Mouse (Mus musculus) lung, postnatal 0 days (tissue): ENCODE results near the gene Farp1. TPM values are rescaled to one million over a fixed set of nuclear protein-coding genes. Genes with fewer than 3 reads are reported as not detected.

ENCODE experiments used
- ATAC-seq: fragments of 200-750 bp; cut with Nextera tagmentation; 2 replicates; pipeline ENCODE4 v1.8.0; 2017; ENCODE audit warnings: moderate library complexity
- DNase-seq: peaks from one replicate; pipeline ENCODE4 v3.0.0-alpha.2; 2016; ENCODE audit warnings: low spot score
- H3K27ac ChIP-seq: fragments of 300-500 bp; sonication (generic); 2 replicates; pipeline ENCODE4 v1.5.1; 2014; ENCODE audit warnings: antibody characterized with exemption, mild to moderate bottlenecking, low read length, mixed read lengths
- H3K27me3 ChIP-seq: fragments of 300-500 bp; sonication (generic); replicated peaks from 2 replicates; pipeline ENCODE4 v1.6.1; 2014; ENCODE audit warnings: low read length, mixed read lengths; ENCODE audit not compliant: insufficient read depth
- H3K36me3 ChIP-seq: fragments of 300-500 bp; sonication (generic); 2 replicates; pipeline ENCODE4 v1.6.1; 2014; ENCODE audit warnings: low read length, mixed read lengths; ENCODE audit not compliant: insufficient read depth
- H3K4me1 ChIP-seq: fragments of 300-500 bp; sonication (generic); 2 replicates; pipeline ENCODE4 v1.6.1; 2014; ENCODE audit warnings: antibody characterized with exemption, low read depth, low read length, mixed read lengths; ENCODE audit not compliant: insufficient read depth
- H3K4me2 ChIP-seq: fragments of 300-500 bp; sonication (generic); replicated peaks from 2 replicates; pipeline ENCODE4 v1.6.1; 2014; ENCODE audit warnings: low read depth, mild to moderate bottlenecking, low read length, moderate library complexity, mixed read lengths
- H3K4me3 ChIP-seq: fragments of 300-500 bp; sonication (generic); 2 replicates; pipeline ENCODE4 v1.5.1; 2014; ENCODE audit warnings: low read depth, low read length
- H3K9ac ChIP-seq: fragments of 300-500 bp; sonication (generic); replicated peaks from 2 replicates; pipeline ENCODE4 v1.6.1; 2014; ENCODE audit warnings: low read depth, mild to moderate bottlenecking
- H3K9me3 ChIP-seq: fragments of 300-500 bp; sonication (generic); 2 replicates; pipeline ENCODE4 v1.6.1; 2016; ENCODE audit warnings: low read length, mixed read lengths
- CTCF ChIP-seq: IDR thresholded peaks from 2 replicates; pipeline ENCODE4 v1.5.1; 2016; ENCODE audit warnings: antibody characterized with exemption, mild to moderate bottlenecking
- EP300 ChIP-seq: IDR thresholded peaks from 2 replicates; pipeline ENCODE4 v1.6.1; 2016; ENCODE audit warnings: antibody characterized with exemption, mild to moderate bottlenecking, control low read depth
- WGBS: fragments of 180-500 bp; shearing (Covaris S2); extraction: QIAGEN DNeasy Blood & Tissue Kit; methylation state at CpG from one replicate; pipeline ENCODE4 v1.1.7; 2014; 5-methylcytosine and 5-hydroxymethylcytosine counted together
- polyA plus RNA-seq: library from polyadenylated mRNA; unstranded; fragments of >200 nt; fragmentation: Nextera tagmentation; extraction: Ambion mirVana; gene quantifications from 2 replicates; pipeline ENCODE4 v1.2.1, GENCODE M21; 2015

Gene Farp1
- 17.9 TPM in 2 replicates for polyA plus RNA-seq

- Histone ChIP-seq H3K4me3 (peak within 1 kb of the TSS; percentile 86), H3K9ac (peak within 1 kb of the TSS; percentile 90), H3K4me2 (peak within 1 kb of the TSS; percentile 55), H3K4me1 (no peaks in the 10 kb centered on the region; the same call in 1 of the 2 replicates), H3K27me3 (no peaks in the 10 kb centered on the region), H3K36me3 (no peaks in the 10 kb centered on the region), H3K9me3 (no peaks in the 10 kb centered on the region), H3K27ac (peak within 1 kb of the TSS; percentile 86)
- TF ChIP-seq EP300, result 0 out of 2 replicates have a peak, but pooled peaks have one; percentile 37
- peak; percentile 92 for TF ChIP-seq CTCF
- ATAC-seq (peak; percentile 97), DNase-seq (peak; percentile 93)
- 2% methylated on average over 43 of the region's 61 CpGs for WGBS
Measured at GRCm38 (mm10) chr14:121034973-121035662, at the start of gene Farp1. Gene Farp1, plus strand, starts transcription at chr14:121035200.

- H3K4me2 ChIP-seq, result no peak overlapping the region
- H3K27ac ChIP-seq, result no peak overlapping the region
- no peak for ATAC-seq
- H3K27me3 ChIP-seq, result no peaks in the 10 kb centered on the region
- TF ChIP-seq CTCF (no peak), EP300 (no peak)
- no peak overlapping the region for H3K9ac ChIP-seq
- DNase-seq, result no peak
- H3K36me3 ChIP-seq, result no peaks in the 10 kb centered on the region
- no peaks in the 10 kb centered on the region for H3K9me3 ChIP-seq
- H3K4me1 ChIP-seq, result no peaks in the 10 kb centered on the region
- no peak overlapping the region for H3K4me3 ChIP-seq
- 51% methylated on average over 6 of the region's 6 CpGs for WGBS
Measured at GRCm38 (mm10) chr14:120989126-120989525, 45.9 kb upstream of the Farp1 start.

- Histone ChIP-seq H3K4me2 (no peak overlapping the region), H3K27me3 (no peaks in the 10 kb centered on the region), H3K9me3 (no peaks in the 10 kb centered on the region), H3K27ac (no peak overlapping the region), H3K9ac (no peak overlapping the region), H3K4me1 (no peaks in the 10 kb centered on the region), H3K36me3 (no peaks in the 10 kb centered on the region), H3K4me3 (no peak overlapping the region)
- ATAC-seq, result no peak
- TF ChIP-seq EP300 (no peak), CTCF (no peak)
- WGBS, result 80% methylated on average over 5 of the region's 5 CpGs
- no peak for DNase-seq
Measured at GRCm38 (mm10) chr14:120997686-120998085, 37.3 kb upstream of the Farp1 start.

GRCm38 (mm10) chr14:121000561-121001340 lies 34.2 kb upstream of the Farp1 start:
- 35% methylated on average over 12 of the region's 12 CpGs for WGBS
- DNase-seq, result peak; percentile 66
- ATAC-seq, result peak; percentile 79

GRCm38 (mm10) chr14:121005621-121006020 lies 29.4 kb upstream of the Farp1 start:
- 53% methylated on average over 6 of the region's 6 CpGs for WGBS
- ATAC-seq (peak; percentile 28; the same call in 1 of the 2 replicates), DNase-seq (peak; percentile 25)
- Histone ChIP-seq H3K9ac (no peak overlapping the region), H3K4me1 (no peaks in the 10 kb centered on the region), H3K9me3 (no peaks in the 10 kb centered on the region), H3K27ac (no peak overlapping the region), H3K4me2 (no peak overlapping the region), H3K4me3 (no peak overlapping the region), H3K27me3 (no peaks in the 10 kb centered on the region), H3K36me3 (no peaks in the 10 kb centered on the region)
- TF ChIP-seq CTCF (peak; percentile 36), EP300 (no peak)

More at GRCm38 (mm10) chr14:121000561-121001340, 34.2 kb upstream of the Farp1 start:
- Histone ChIP-seq H3K4me1 (no peaks in the 10 kb centered on the region), H3K36me3 (no peaks in the 10 kb centered on the region), H3K4me2 (no peak overlapping the region), H3K27me3 (no peaks in the 10 kb centered on the region), H3K9ac (no peak overlapping the region), H3K27ac (no peak overlapping the region), H3K4me3 (no peak overlapping the region), H3K9me3 (no peaks in the 10 kb centered on the region)
- no peak for TF ChIP-seq CTCF

- Histone ChIP-seq H3K27me3 (no peaks in the 10 kb centered on the region), H3K4me1 (no peaks in the 10 kb centered on the region), H3K9ac (no peak overlapping the region), H3K27ac (no peak overlapping the region), H3K9me3 (no peaks in the 10 kb centered on the region), H3K4me2 (no peak overlapping the region), H3K4me3 (no peak overlapping the region), H3K36me3 (no peaks in the 10 kb centered on the region)
- 81% methylated on average over 8 of the region's 8 CpGs for WGBS
- no peak for TF ChIP-seq EP300
- TF ChIP-seq CTCF, result no peak
- no peak for DNase-seq
- no peak for ATAC-seq
Measured at GRCm38 (mm10) chr14:121006021-121006420, 29.0 kb upstream of the Farp1 start.
